20 mouse cellular contexts compared by ENCODE assay signal in genomic region chr2:79048777-79049537, GRCm38 (mm10).
DNase-seq lines count a peak whose midpoint lies in the region; ATAC-seq and TF ChIP-seq lines count a peak whose summit lies in the region.
"Had no signal": no experiment of that assay in that cellular context is flagged by ENCODE, and none has a peak within 500 bp of the region (broad histone marks: within the 10 kb centered on the region; RNA-seq: fewer than 3 reads in every experiment).

No protein-coding gene starts in this region.

- H3K4me3 ChIP-seq in midbrain, embryonic 12.5 days, result no peak overlapping the region
- no peak overlapping the region for H3K4me3 ChIP-seq in midbrain, embryonic 16.5 days (ENCODE audit: low read depth, low read length)
- H3K4me3 ChIP-seq in CH12.LX (replicated peaks in 1 of 3; ENCODE audit: low read depth in 2 of 3, low read length in 2 of 3, poor library complexity in 1 of 3), result no peak overlapping the region
- H3K4me3 ChIP-seq in hindbrain, embryonic 14.5 days (replicated peaks; ENCODE audit: low read length), result no peak overlapping the region
- no peak overlapping the region for H3K4me3 ChIP-seq in forebrain, embryonic 12.5 days (replicated peaks)
- no peak overlapping the region for H3K4me3 ChIP-seq in cerebellum, adult 2 months (replicated peaks; ENCODE audit: insufficient read depth, low read depth, low read length)
- H3K4me3 ChIP-seq: gastrocnemius, adult 2 months; heart, embryonic 13.5 days had no signal

- no peaks in the 10 kb centered on the region for H3K9me3 ChIP-seq in midbrain, embryonic 12.5 days
- H3K9me3 ChIP-seq in midbrain, embryonic 16.5 days (replicated peaks; ENCODE audit: control insufficient read depth, low read length, poor library complexity, severe bottlenecking), result no peaks in the 10 kb centered on the region
- no peaks in the 10 kb centered on the region for H3K9me3 ChIP-seq in CH12.LX (replicated peaks; ENCODE audit: low read length)
- H3K9me3 ChIP-seq in hindbrain, embryonic 14.5 days (ENCODE audit: control insufficient read depth, low read length), result no peaks in the 10 kb centered on the region
- no peaks in the 10 kb centered on the region for H3K9me3 ChIP-seq in forebrain, embryonic 12.5 days
- H3K9me3 ChIP-seq: embryonic facial prominence, embryonic 10.5 days; heart, embryonic 13.5 days had no signal

- no peak for TF ChIP-seq CTCF in CH12.LX (conservative IDR thresholded peaks at IDR 0.05 in 1 of 2, IDR thresholded peaks at IDR 0.05 in 1 of 2; ENCODE audit: low read depth in 2 of 2, low read length in 2 of 2)
- no peak for TF ChIP-seq CTCF in cerebellum, adult 2 months (IDR thresholded peaks at IDR 0.05; ENCODE audit: borderline replicate concordance, insufficient read depth, low read depth, low read length)

- in situ Hi-C loops in CH12.LX (cut with MboI; ENCODE audit: low pct_ligation_motif_present, low pct_unique_long_range_greater_than_20kb, low sequenced_read_pairs), result no loop called here

- no peak for TF ChIP-seq EP300 in CH12.LX (IDR thresholded peaks at IDR 0.05; ENCODE audit: low read length)

- 81% methylated on average over 5 of the region's 5 CpGs for WGBS in midbrain, embryonic 12.5 days
- 79% methylated on average over 5 of the region's 5 CpGs for WGBS in midbrain, embryonic 16.5 days
- WGBS in hindbrain, embryonic 14.5 days, result 88% methylated on average over 5 of the region's 5 CpGs
- 86% methylated on average over 5 of the region's 5 CpGs for WGBS in forebrain, embryonic 12.5 days
- WGBS in cerebellum, adult 2 months, result 97% methylated on average over 5 of the region's 5 CpGs

- no peak for DNase-seq in CH12.LX (ENCODE audit: extremely low read depth)
- no peak for DNase-seq in hindbrain, embryonic 14.5 days (ENCODE audit: low spot score)
- no peak for DNase-seq in cerebellum, adult 2 months
- DNase-seq: adrenal gland, postnatal 14 days; cerebellum, adult 11-12 months; cerebellum, adult 9-11 months; cerebellum, postnatal 36 days; gastrocnemius, adult 2 months; gastrocnemius, postnatal 25 days; heart, adult 11 months; heart, postnatal 36 days had no signal

- ATAC-seq in midbrain, embryonic 12.5 days (ENCODE audit: low FRiP score, low read depth), result no peak
- ATAC-seq in midbrain, embryonic 16.5 days, result no peak
- 0 out of 2 replicates have a peak, but pooled peaks have one; percentile 46 for ATAC-seq in common myeloid progenitor, adult 5-6 weeks (replicated peaks; ENCODE audit: low read depth, poor library complexity, severe bottlenecking)
- ATAC-seq in hindbrain, embryonic 14.5 days (ENCODE audit: low FRiP score), result no peak
- ATAC-seq in forebrain, embryonic 12.5 days (ENCODE audit: low FRiP score), result no peak
- no peak for ATAC-seq in CD4-positive, CD25-positive, alpha-beta regulatory T cell, adult 4 months
- ATAC-seq: activated CD4-positive, CD25-positive, alpha-beta regulatory T cell, adult 4 months; Patski had no signal

- H3K9ac ChIP-seq in midbrain, embryonic 12.5 days (replicated peaks), result no peak overlapping the region
- no peak overlapping the region for H3K9ac ChIP-seq in midbrain, embryonic 16.5 days (ENCODE audit: low read depth, low read length)
- 0 out of 2 replicates have a peak overlapping the region, but pooled peaks have one; percentile 26 for H3K9ac ChIP-seq in CH12.LX (ENCODE audit: insufficient read depth, low read depth)
- no peak overlapping the region for H3K9ac ChIP-seq in hindbrain, embryonic 14.5 days
- no peak overlapping the region for H3K9ac ChIP-seq in forebrain, embryonic 12.5 days
- H3K9ac ChIP-seq: heart, embryonic 13.5 days had no signal

- H3K79me2 ChIP-seq in CH12.LX (replicated peaks; ENCODE audit: control insufficient read depth, extremely low read depth, insufficient read depth, poor library complexity, severe bottlenecking), result no peaks in the 10 kb centered on the region

- peaks cover 9% of the 10 kb centered on the region; the same call in 1 of the 2 replicates for H3K27me3 ChIP-seq in midbrain, embryonic 12.5 days
- H3K27me3 ChIP-seq in midbrain, embryonic 16.5 days (ENCODE audit: control insufficient read depth, insufficient read depth, low read depth, low read length), result no peaks in the 10 kb centered on the region
- H3K27me3 ChIP-seq in CH12.LX (replicated peaks), result no peaks in the 10 kb centered on the region
- H3K27me3 ChIP-seq in hindbrain, embryonic 14.5 days (ENCODE audit: control insufficient read depth, insufficient read depth, low read length), result no peaks in the 10 kb centered on the region
- 0 out of 2 replicates have a peak, but pooled peaks cover 6% of the 10 kb centered on the region for H3K27me3 ChIP-seq in forebrain, embryonic 12.5 days
- no peaks in the 10 kb centered on the region; the same call in 1 of the 2 replicates for H3K27me3 ChIP-seq in cerebellum, adult 2 months (ENCODE audit: control insufficient read depth, insufficient read depth, low read length)
- H3K27me3 ChIP-seq: heart, embryonic 13.5 days had no signal

- peaks cover 8% of the 10 kb centered on the region for H3K4me1 ChIP-seq in midbrain, embryonic 12.5 days
- H3K4me1 ChIP-seq in midbrain, embryonic 16.5 days (ENCODE audit: control insufficient read depth, insufficient read depth, low read length), result peaks cover 7% of the 10 kb centered on the region; the same call in 1 of the 2 replicates
- peaks cover 6 to 41% of the 10 kb centered on the region in 2 experiments; a peak in 3 of 4 replicates for H3K4me1 ChIP-seq in CH12.LX (ENCODE audit: control insufficient read depth in 1 of 2, insufficient read depth in 2 of 2)
- peaks cover 3% of the 10 kb centered on the region; the same call in 1 of the 2 replicates for H3K4me1 ChIP-seq in hindbrain, embryonic 14.5 days (replicated peaks; ENCODE audit: control insufficient read depth, insufficient read depth, low read length)
- H3K4me1 ChIP-seq in forebrain, embryonic 12.5 days, result peaks cover 11% of the 10 kb centered on the region; the same call in 1 of the 2 replicates
- peaks cover 3% of the 10 kb centered on the region; the same call in 1 of the 2 replicates for H3K4me1 ChIP-seq in cerebellum, adult 2 months (ENCODE audit: control insufficient read depth, insufficient read depth, low read length)
- H3K4me1 ChIP-seq: heart, embryonic 13.5 days had no signal

- no peak overlapping the region for H3K4me2 ChIP-seq in midbrain, embryonic 12.5 days (replicated peaks)
- no peak overlapping the region for H3K4me2 ChIP-seq in midbrain, embryonic 16.5 days (ENCODE audit: low read length)
- H3K4me2 ChIP-seq in CH12.LX (ENCODE audit: insufficient read depth, low read depth, poor library complexity, severe bottlenecking), result no peak overlapping the region
- no peak overlapping the region for H3K4me2 ChIP-seq in hindbrain, embryonic 14.5 days (replicated peaks)
- H3K4me2 ChIP-seq in forebrain, embryonic 12.5 days, result no peak overlapping the region
- H3K4me2 ChIP-seq: heart, embryonic 13.5 days had no signal

- no peak for TF ChIP-seq POLR2A in CH12.LX (IDR thresholded peaks at IDR 0.05; ENCODE audit: low read depth, low read length)
- TF ChIP-seq POLR2A in cerebellum, adult 2 months (IDR thresholded peaks at IDR 0.05; ENCODE audit: borderline replicate concordance, insufficient read depth, low read length), result no peak

- peak overlapping the region; percentile 82 for H3K27ac ChIP-seq in midbrain, embryonic 12.5 days (replicated peaks)
- H3K27ac ChIP-seq in midbrain, embryonic 16.5 days (ENCODE audit: low read length), result no peak overlapping the region
- no peak overlapping the region for H3K27ac ChIP-seq in CH12.LX (ENCODE audit: insufficient read depth, low read depth)
- H3K27ac ChIP-seq in hindbrain, embryonic 14.5 days, result peak overlapping the region; percentile 84
- no peak overlapping the region for H3K27ac ChIP-seq in forebrain, embryonic 12.5 days
- no peak overlapping the region for H3K27ac ChIP-seq in cerebellum, adult 2 months (ENCODE audit: insufficient read depth, low read length)
- H3K27ac ChIP-seq: gastrocnemius, adult 2 months; heart, embryonic 13.5 days had no signal

- no peak for TF ChIP-seq RAD21 in CH12.LX (IDR thresholded peaks at IDR 0.05; ENCODE audit: low read depth, low read length)

- no peaks in the 10 kb centered on the region for H3K36me3 ChIP-seq in midbrain, embryonic 12.5 days
- no peaks in the 10 kb centered on the region for H3K36me3 ChIP-seq in midbrain, embryonic 16.5 days (ENCODE audit: control insufficient read depth, insufficient read depth, low read length)
- H3K36me3 ChIP-seq in CH12.LX (replicated peaks in 1 of 2; ENCODE audit: control insufficient read depth in 1 of 2, insufficient read depth in 1 of 2, low read length in 1 of 2), result no peaks in the 10 kb centered on the region
- no peaks in the 10 kb centered on the region for H3K36me3 ChIP-seq in hindbrain, embryonic 14.5 days (replicated peaks; ENCODE audit: control insufficient read depth, insufficient read depth)
- no peaks in the 10 kb centered on the region for H3K36me3 ChIP-seq in forebrain, embryonic 12.5 days (replicated peaks)
- H3K36me3 ChIP-seq: embryonic facial prominence, embryonic 10.5 days; heart, embryonic 13.5 days had no signal

- dilution Hi-C loops in CH12.LX (cut with MboI; ENCODE audit: extremely low pct_ligation_motif_present, extremely low pct_unique_long_range_greater_than_20kb, low sequenced_read_pairs), result no loop called here

TF ChIP-seq in CH12.LX, 34 proteins besides CTCF, POLR2A, EP300 and RAD21:
- TF ChIP-seq IRF4 (IDR thresholded peaks at IDR 0.05; ENCODE audit: low read depth, low read length) (no peak), ZNF384 (IDR thresholded peaks at IDR 0.05; ENCODE audit: low read depth, low read length) (0 out of 2 replicates have a peak, but pooled peaks have one; percentile 38)

Comparison
In these comparisons a context has a peak if more than half of its experiments do, and no peak if none do; other contexts are left out.
1. H3K27ac ChIP-seq: peak in midbrain, embryonic 12.5 days (single experiment) and hindbrain, embryonic 14.5 days (single experiment); none in midbrain, embryonic 16.5 days (single experiment), CH12.LX (single experiment), forebrain, embryonic 12.5 days (single experiment) and cerebellum, adult 2 months (single experiment).